Mouse (Mus musculus) E14TG2a.4 (cell line): ENCODE data around the gene Helz2.

Experiments used
- H3K27me3 ChIP-seq: 2 replicates; pipeline ENCODE4 v1.6.1; 2014; ENCODE audit warnings: low read length, control low read depth; ENCODE audit not compliant: insufficient read depth
- H3K36me3 ChIP-seq: 2 replicates; pipeline ENCODE4 v1.6.1; 2014; ENCODE audit warnings: low read length, control low read depth; ENCODE audit not compliant: insufficient read depth
- H3K4me1 ChIP-seq: replicated peaks from 2 replicates; pipeline ENCODE4 v1.6.1; 2014; ENCODE audit warnings: low read depth, low read length, control low read depth
- H3K4me3 ChIP-seq: replicated peaks from 2 replicates; pipeline ENCODE4 v1.5.1; 2014; ENCODE audit warnings: mild to moderate bottlenecking, low read length
- H3K9me3 ChIP-seq: 2 replicates; pipeline ENCODE4 v1.6.1; 2014; ENCODE audit warnings: low read length, control low read depth
- CTCF ChIP-seq: conservative IDR thresholded peaks from 2 replicates; pipeline ENCODE4 v1.5.1; 2014; ENCODE audit warnings: low read length
- NANOG ChIP-seq: IDR thresholded peaks from 2 replicates; pipeline ENCODE4 v1.6.1; 2014; ENCODE audit warnings: borderline replicate concordance, low read length, mixed read lengths
- POU5F1 ChIP-seq: IDR thresholded peaks from 2 replicates; pipeline ENCODE4 v1.6.1; 2014; ENCODE audit warnings: low read length, borderline replicate concordance

The Helz2 gene

GRCm38 (mm10) chr2:181213021-181213445 lies 28.8 kb downstream of the Helz2 start, which contains the start of gene Srms:
Gene Srms (minus strand): TSS chr2:181213185.
- Histone ChIP-seq H3K4me3 (peak within 1 kb of the TSS; percentile 70), H3K27me3 (peaks cover 69% of the 10 kb centered on the region), H3K36me3 (no peaks in the 10 kb centered on the region), H3K4me1 (peaks cover 31% of the 10 kb centered on the region), H3K9me3 (no peaks in the 10 kb centered on the region)
- peak; percentile 73; the same call in 1 of the 2 replicates for TF ChIP-seq NANOG
- TF ChIP-seq CTCF = no peak

- Histone ChIP-seq H3K27me3 (peaks cover 75% of the 10 kb centered on the region), H3K4me3 (peak overlapping the region; percentile 70), H3K4me1 (peaks cover 31% of the 10 kb centered on the region), H3K36me3 (no peaks in the 10 kb centered on the region), H3K9me3 (no peaks in the 10 kb centered on the region)
- TF ChIP-seq POU5F1 (no peak), CTCF (no peak), NANOG (no peak)
Observed at GRCm38 (mm10) chr2:181212389-181213020, 29.3 kb downstream of the Helz2 start.

- H3K4me1 ChIP-seq = peaks cover 7% of the 10 kb centered on the region
- H3K36me3 ChIP-seq = no peaks in the 10 kb centered on the region
- no peaks in the 10 kb centered on the region for H3K9me3 ChIP-seq
- H3K27me3 ChIP-seq = peaks cover 46% of the 10 kb centered on the region
- no peak for TF ChIP-seq POU5F1
- no peak for TF ChIP-seq NANOG
- no peak for TF ChIP-seq CTCF
- no peak overlapping the region for H3K4me3 ChIP-seq
Observed at GRCm38 (mm10) chr2:181206118-181206517, 35.7 kb downstream of the Helz2 start.

DNA sequence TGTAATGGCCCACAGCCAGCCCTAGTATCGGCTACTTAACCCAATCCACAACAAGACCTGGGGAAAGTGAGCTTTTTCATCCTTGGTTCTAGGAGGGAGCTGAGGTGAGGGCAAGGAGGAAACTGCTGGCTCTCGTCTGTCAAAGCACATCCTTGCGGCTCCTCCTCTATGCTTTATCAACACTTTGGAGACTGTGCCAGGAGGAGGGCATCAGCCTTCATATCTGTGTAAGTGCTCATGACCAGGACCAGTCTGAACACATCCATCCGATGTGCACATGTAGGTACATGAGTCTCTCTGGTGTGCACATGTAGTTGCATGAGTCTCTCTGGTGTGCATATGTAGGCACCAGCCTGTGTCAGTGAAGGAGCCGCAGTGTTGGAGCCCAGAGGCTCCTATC lies 36.1 kb downstream of the Helz2 start:
- H3K4me1 ChIP-seq = peaks cover 7% of the 10 kb centered on the region
- TF ChIP-seq CTCF (no peak), NANOG (no peak), POU5F1 (no peak)
- no peak overlapping the region for H3K4me3 ChIP-seq
- H3K9me3 ChIP-seq = no peaks in the 10 kb centered on the region
- peaks cover 42% of the 10 kb centered on the region for H3K27me3 ChIP-seq
- no peaks in the 10 kb centered on the region for H3K36me3 ChIP-seq

- H3K4me1 ChIP-seq = peaks cover 7% of the 10 kb centered on the region
- no peak overlapping the region for H3K4me3 ChIP-seq
- no peaks in the 10 kb centered on the region for H3K36me3 ChIP-seq
- TF ChIP-seq NANOG = no peak
- TF ChIP-seq POU5F1 = no peak
- no peak for TF ChIP-seq CTCF
- no peaks in the 10 kb centered on the region for H3K9me3 ChIP-seq
- H3K27me3 ChIP-seq = peaks cover 18% of the 10 kb centered on the region
Observed at GRCm38 (mm10) chr2:181202886-181203285, 38.9 kb downstream of the Helz2 start.

GRCm38 (mm10) chr2:181202422-181202821 lies 39.4 kb downstream of the Helz2 start, which contains the start of gene Ptk6:
Gene Ptk6 (minus strand): TSS chr2:181202789.
- no peaks in the 10 kb centered on the region for H3K36me3 ChIP-seq
- no peak within 1 kb of the TSS for H3K4me3 ChIP-seq
- peaks cover 13% of the 10 kb centered on the region for H3K27me3 ChIP-seq
- H3K9me3 ChIP-seq = no peaks in the 10 kb centered on the region
- peaks cover 7% of the 10 kb centered on the region for H3K4me1 ChIP-seq
- TF ChIP-seq CTCF (no peak), NANOG (no peak), POU5F1 (no peak)

- H3K36me3 ChIP-seq = no peaks in the 10 kb centered on the region
- no peak overlapping the region for H3K4me3 ChIP-seq
- H3K4me1 ChIP-seq = peaks cover 7% of the 10 kb centered on the region
- H3K27me3 ChIP-seq = peaks cover 12% of the 10 kb centered on the region
- no peaks in the 10 kb centered on the region for H3K9me3 ChIP-seq
- TF ChIP-seq NANOG = no peak
- TF ChIP-seq CTCF = no peak
- no peak for TF ChIP-seq POU5F1
Observed at GRCm38 (mm10) chr2:181201606-181202005, 40.2 kb downstream of the Helz2 start.

DNA sequence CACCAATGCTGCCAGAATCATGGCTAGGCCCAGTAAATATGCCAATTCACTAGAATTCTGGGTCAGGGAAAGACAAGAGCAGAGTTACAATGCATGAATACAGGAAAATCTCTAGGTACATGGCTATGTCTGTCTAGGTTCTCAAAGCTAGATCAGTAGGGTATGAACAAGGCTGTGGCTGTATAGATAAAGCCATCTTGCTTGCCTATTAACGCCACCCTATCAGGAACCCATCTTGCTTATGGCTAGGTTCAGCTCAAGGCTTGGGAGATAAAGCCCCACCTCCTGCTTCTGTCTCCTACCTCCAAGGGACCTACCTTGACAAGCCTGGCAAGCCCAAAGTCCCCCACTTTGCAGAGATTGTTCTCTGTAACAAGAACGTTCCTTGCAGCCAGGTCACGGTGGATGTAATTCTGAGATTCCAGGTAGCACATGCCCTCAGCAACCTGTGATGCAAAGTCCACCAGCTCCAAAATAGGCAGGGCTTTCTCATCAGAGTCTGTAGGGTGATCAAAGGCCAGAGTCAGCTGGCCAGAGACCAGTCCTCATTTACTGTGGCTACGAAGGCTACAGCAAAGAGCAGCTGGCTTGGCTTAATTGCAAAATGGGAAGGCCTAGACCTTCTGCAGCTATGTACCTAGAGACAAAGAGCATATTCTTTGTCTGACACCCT lies 45.1 kb downstream of the Helz2 start:
- Histone ChIP-seq H3K9me3 (no peaks in the 10 kb centered on the region), H3K4me1 (peaks cover 20% of the 10 kb centered on the region), H3K4me3 (no peak overlapping the region), H3K27me3 (peaks cover 7% of the 10 kb centered on the region), H3K36me3 (no peaks in the 10 kb centered on the region)
- TF ChIP-seq NANOG = no peak
- no peak for TF ChIP-seq POU5F1
- TF ChIP-seq CTCF = no peak
